Mouse (Mus musculus): Measurements from ENCODE around the gene Slc4a11. TPM values are rescaled to one million over a fixed set of nuclear protein-coding genes. Genes with fewer than 3 reads are reported as not detected.
A peak's percentile ranks its signal among the peaks of the same experiment; 100 is the strongest.

Slc4a11 gene
- polyA plus RNA-seq (2015; fragmentation: Nextera tagmentation; extraction: Ambion mirVana) = 1.0 and 1.8 TPM in 2 replicates

GRCm38 (mm10) chr2:130697153-130697810 lies at the start of gene Slc4a11:
Gene Slc4a11 (minus strand): TSS chr2:130697519.
- Histone ChIP-seq H3K27me3 (peaks cover 36% of the 10 kb centered on the region), H3K4me3 (peak within 1 kb of the TSS; percentile 54), H3K27ac (no peak within 1 kb of the TSS), H3K4me2 (peak within 1 kb of the TSS; percentile 100), H3K9me3 (replicated peaks) (no peaks in the 10 kb centered on the region), H3K4me1 (peaks cover 22% of the 10 kb centered on the region), H3K36me3 (ENCODE audit: poor library complexity, severe bottlenecking) (no peaks in the 10 kb centered on the region), H3K9ac (peak within 1 kb of the TSS; percentile 66)
- peak; percentile 70 for ATAC-seq
- under 1% methylated on average over 60 of the region's 65 CpGs for WGBS

DNA sequence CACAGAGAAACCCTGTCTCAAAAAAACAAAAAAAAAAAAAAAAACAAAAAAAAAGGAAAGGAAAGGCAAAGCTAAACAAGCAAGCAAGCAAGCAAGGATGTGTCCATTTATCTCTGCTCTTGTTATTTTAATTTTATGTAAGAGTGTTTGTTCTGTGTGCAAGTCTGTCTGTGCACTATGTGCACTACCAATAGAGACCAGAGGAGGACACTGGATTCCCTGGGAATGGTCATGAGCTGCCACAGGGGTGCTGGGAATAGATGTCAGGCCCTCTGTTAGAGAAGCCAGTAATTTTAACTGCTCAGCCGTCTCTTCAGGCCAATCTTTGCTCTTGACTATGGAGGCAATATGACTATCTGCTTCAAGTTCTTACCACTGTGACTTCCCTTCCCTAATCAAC lies 46.3 kb upstream of the Slc4a11 start:
- Histone ChIP-seq H3K4me3 (no peak overlapping the region), H3K4me2 (no peak overlapping the region), H3K9me3 (replicated peaks) (peaks cover 3% of the 10 kb centered on the region; the same call in 1 of the 2 replicates), H3K27ac (no peak overlapping the region), H3K9ac (no peak overlapping the region), H3K4me1 (no peaks in the 10 kb centered on the region), H3K27me3 (no peaks in the 10 kb centered on the region), H3K36me3 (ENCODE audit: poor library complexity, severe bottlenecking) (peaks cover 99% of the 10 kb centered on the region)
- 93% methylated on average over 1 of the region's 1 CpGs for WGBS
- ATAC-seq = no peak

DNA sequence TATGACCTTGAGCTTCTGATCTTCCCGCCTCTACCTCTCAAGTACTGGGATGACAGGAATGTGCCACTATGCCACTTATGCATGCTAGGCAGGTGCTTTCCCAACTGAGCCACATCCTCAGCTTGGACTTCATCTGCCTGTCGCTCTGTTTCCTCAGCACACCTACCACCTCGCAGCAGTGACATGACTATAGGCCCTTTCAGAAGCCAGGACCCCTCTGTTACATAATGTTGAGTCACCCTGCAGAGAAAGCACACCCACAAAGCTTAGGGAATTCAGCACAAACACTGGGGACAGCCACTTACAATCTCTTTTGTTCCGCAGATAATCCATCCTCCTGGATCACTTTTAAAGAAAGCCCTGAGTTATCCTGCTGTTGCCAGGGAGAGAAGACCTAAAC lies 42.8 kb upstream of the Slc4a11 start:
- Histone ChIP-seq H3K27ac (no peak overlapping the region), H3K4me2 (no peak overlapping the region), H3K9me3 (replicated peaks) (no peaks in the 10 kb centered on the region; the same call in 1 of the 2 replicates), H3K36me3 (ENCODE audit: poor library complexity, severe bottlenecking) (peaks cover 99% of the 10 kb centered on the region), H3K4me3 (no peak overlapping the region), H3K9ac (no peak overlapping the region), H3K27me3 (no peaks in the 10 kb centered on the region), H3K4me1 (no peaks in the 10 kb centered on the region)
- WGBS = 24% methylated on average over 4 of the region's 4 CpGs
- no peak for ATAC-seq

GRCm38 (mm10) chr2:130738019-130738418 lies 40.7 kb upstream of the Slc4a11 start:
- no peak overlapping the region for H3K27ac ChIP-seq
- H3K4me1 ChIP-seq = no peaks in the 10 kb centered on the region
- H3K9me3 ChIP-seq (replicated peaks) = no peaks in the 10 kb centered on the region
- peaks cover 97% of the 10 kb centered on the region for H3K36me3 ChIP-seq (ENCODE audit: poor library complexity, severe bottlenecking)
- ATAC-seq = no peak
- no peak overlapping the region for H3K9ac ChIP-seq
- no peak overlapping the region for H3K4me2 ChIP-seq
- H3K4me3 ChIP-seq = no peak overlapping the region
- 83% methylated on average over 6 of the region's 6 CpGs for WGBS
- no peaks in the 10 kb centered on the region for H3K27me3 ChIP-seq

DNA sequence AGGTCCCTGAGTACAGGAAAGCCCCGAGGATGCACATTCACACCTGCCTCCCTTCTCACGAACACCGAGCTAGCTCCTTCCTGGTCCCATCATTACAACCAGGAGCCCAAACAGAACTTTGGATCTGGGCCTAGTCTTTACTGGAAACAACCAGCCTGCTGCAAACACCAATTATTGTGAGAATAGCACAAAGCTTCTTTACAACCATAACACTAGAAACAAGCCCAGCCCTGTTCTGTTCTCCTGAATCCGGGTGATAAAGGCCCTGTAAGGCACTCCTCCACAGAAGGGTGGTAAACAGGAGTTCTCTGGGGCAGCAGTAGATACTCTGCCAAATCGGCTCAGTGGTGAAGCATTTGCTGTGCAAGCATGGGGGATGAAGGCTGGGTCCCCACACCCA lies 38.0 kb upstream of the Slc4a11 start:
- no peak for ATAC-seq
- Histone ChIP-seq H3K4me3 (no peak overlapping the region), H3K4me2 (no peak overlapping the region), H3K27ac (no peak overlapping the region), H3K9ac (no peak overlapping the region), H3K4me1 (no peaks in the 10 kb centered on the region), H3K9me3 (replicated peaks) (no peaks in the 10 kb centered on the region), H3K27me3 (no peaks in the 10 kb centered on the region), H3K36me3 (ENCODE audit: poor library complexity, severe bottlenecking) (peaks cover 97% of the 10 kb centered on the region)
- 88% methylated on average over 5 of the region's 5 CpGs for WGBS

- ATAC-seq = no peak
- 89% methylated on average over 2 of the region's 3 CpGs for WGBS
- no peaks in the 10 kb centered on the region for H3K9me3 ChIP-seq (replicated peaks)
- H3K4me1 ChIP-seq = no peaks in the 10 kb centered on the region
- H3K4me2 ChIP-seq = no peak overlapping the region
- no peak overlapping the region for H3K27ac ChIP-seq
- H3K36me3 ChIP-seq (ENCODE audit: poor library complexity, severe bottlenecking) = peaks cover 97% of the 10 kb centered on the region
- no peaks in the 10 kb centered on the region for H3K27me3 ChIP-seq
- no peak overlapping the region for H3K4me3 ChIP-seq
- H3K9ac ChIP-seq = no peak overlapping the region
These were observed 36.1 kb upstream of the Slc4a11 start for GRCm38 (mm10) chr2:130733444-130733843.

- no peak for ATAC-seq
- WGBS = 70% methylated on average over 5 of the region's 5 CpGs
- H3K27ac ChIP-seq = no peak overlapping the region
- peaks cover 97% of the 10 kb centered on the region for H3K36me3 ChIP-seq (ENCODE audit: poor library complexity, severe bottlenecking)
- H3K9me3 ChIP-seq (replicated peaks) = no peaks in the 10 kb centered on the region
- no peaks in the 10 kb centered on the region for H3K27me3 ChIP-seq
- H3K4me3 ChIP-seq = no peak overlapping the region
- no peaks in the 10 kb centered on the region for H3K4me1 ChIP-seq
- no peak overlapping the region for H3K4me2 ChIP-seq
- no peak overlapping the region for H3K9ac ChIP-seq
These were observed 34.5 kb upstream of the Slc4a11 start for GRCm38 (mm10) chr2:130731855-130732254.

- peaks cover 97% of the 10 kb centered on the region for H3K36me3 ChIP-seq (ENCODE audit: poor library complexity, severe bottlenecking)
- no peak overlapping the region for H3K4me3 ChIP-seq
- 90% methylated on average over 9 of the region's 9 CpGs for WGBS
- no peak overlapping the region for H3K9ac ChIP-seq
- no peak overlapping the region for H3K4me2 ChIP-seq
- no peak overlapping the region for H3K27ac ChIP-seq
- no peaks in the 10 kb centered on the region for H3K9me3 ChIP-seq (replicated peaks)
- H3K4me1 ChIP-seq = no peaks in the 10 kb centered on the region
- ATAC-seq = no peak
- H3K27me3 ChIP-seq = no peaks in the 10 kb centered on the region
These were observed 33.4 kb upstream of the Slc4a11 start for GRCm38 (mm10) chr2:130730746-130731145.

GRCm38 (mm10) chr2:130728906-130729585 lies 31.7 kb upstream of the Slc4a11 start:
- H3K9ac ChIP-seq = no peak overlapping the region
- peaks cover 99% of the 10 kb centered on the region for H3K36me3 ChIP-seq (ENCODE audit: poor library complexity, severe bottlenecking)
- H3K4me1 ChIP-seq = no peaks in the 10 kb centered on the region
- no peaks in the 10 kb centered on the region for H3K27me3 ChIP-seq
- no peak for ATAC-seq
- no peak overlapping the region for H3K4me2 ChIP-seq
- H3K27ac ChIP-seq = no peak overlapping the region
- no peaks in the 10 kb centered on the region for H3K9me3 ChIP-seq (replicated peaks)
- H3K4me3 ChIP-seq = no peak overlapping the region
- WGBS = 100% methylated on average over 2 of the region's 2 CpGs

- Histone ChIP-seq H3K27me3 (no peaks in the 10 kb centered on the region), H3K4me2 (no peak overlapping the region), H3K36me3 (ENCODE audit: poor library complexity, severe bottlenecking) (peaks cover 100% of the 10 kb centered on the region), H3K4me3 (no peak overlapping the region), H3K9ac (no peak overlapping the region), H3K27ac (no peak overlapping the region), H3K9me3 (replicated peaks) (no peaks in the 10 kb centered on the region), H3K4me1 (no peaks in the 10 kb centered on the region)
- no peak for ATAC-seq
- WGBS = 92% methylated on average over 1 of the region's 1 CpGs
These were observed 30.4 kb upstream of the Slc4a11 start for GRCm38 (mm10) chr2:130727752-130728151.

GRCm38 (mm10) chr2:130724369-130724768 lies 27.1 kb upstream of the Slc4a11 start:
- H3K36me3 ChIP-seq (ENCODE audit: poor library complexity, severe bottlenecking) = peaks cover 89% of the 10 kb centered on the region
- H3K9me3 ChIP-seq (replicated peaks) = no peaks in the 10 kb centered on the region
- no peak for ATAC-seq
- H3K27me3 ChIP-seq = no peaks in the 10 kb centered on the region
- H3K4me1 ChIP-seq = no peaks in the 10 kb centered on the region
- no peak overlapping the region for H3K4me3 ChIP-seq
- 79% methylated on average over 4 of the region's 4 CpGs for WGBS
- no peak overlapping the region for H3K27ac ChIP-seq
- H3K4me2 ChIP-seq = no peak overlapping the region
- H3K9ac ChIP-seq = no peak overlapping the region

DNA sequence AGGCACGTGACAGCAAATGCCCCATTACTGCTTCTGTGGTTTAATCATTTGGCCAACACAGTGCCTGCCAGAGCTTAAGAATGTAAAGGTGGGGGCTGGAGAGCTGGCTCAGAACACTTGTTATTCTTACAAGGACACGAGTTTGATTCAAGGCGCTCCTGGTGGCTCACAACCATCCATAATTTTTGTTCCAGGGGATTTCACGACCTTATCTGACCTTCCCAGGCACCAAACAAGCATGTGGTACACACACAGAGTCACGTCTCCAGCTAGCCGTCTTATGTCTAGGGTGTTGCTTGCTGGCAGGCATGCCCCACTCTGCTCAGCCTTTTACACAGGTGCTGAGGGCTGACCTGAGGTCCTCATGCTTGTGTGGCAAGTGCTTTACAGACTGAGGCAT lies 20.6 kb upstream of the Slc4a11 start:
- WGBS = 79% methylated on average over 6 of the region's 6 CpGs
- no peak overlapping the region for H3K9ac ChIP-seq

More for the DNA sequence above, 20.6 kb upstream of the Slc4a11 start:
- H3K27me3 ChIP-seq = no peaks in the 10 kb centered on the region
- H3K4me1 ChIP-seq = no peaks in the 10 kb centered on the region
- H3K36me3 ChIP-seq (ENCODE audit: poor library complexity, severe bottlenecking) = peaks cover 84% of the 10 kb centered on the region
- no peak overlapping the region for H3K4me2 ChIP-seq
- no peaks in the 10 kb centered on the region for H3K9me3 ChIP-seq (replicated peaks)
- no peak overlapping the region for H3K27ac ChIP-seq
- H3K4me3 ChIP-seq = no peak overlapping the region
- ATAC-seq = no peak

Measured in forebrain, embryonic 13.5 days (tissue).